Comparison of ENCODE assay signal across 8 mouse cellular contexts in genomic region chr7:112697162-112697841, GRCm38 (mm10). TPM values are rescaled to one million over a fixed set of nuclear protein-coding genes. Genes with fewer than 3 reads are reported as not detected.
DNase-seq lines count a peak whose midpoint lies in the region; ATAC-seq and TF ChIP-seq lines count a peak whose summit lies in the region.

No protein-coding gene starts in this region.

- no peak for TF ChIP-seq CTCF in heart, postnatal 0 days (IDR thresholded peaks at IDR 0.05; ENCODE audit: low read depth)

- no peaks in the 10 kb centered on the region for H3K27me3 ChIP-seq in heart, postnatal 0 days (ENCODE audit: control insufficient read depth, insufficient read depth, low read length)
- no peaks in the 10 kb centered on the region for H3K27me3 ChIP-seq in midbrain, embryonic 10.5 days (ENCODE audit: low read depth, poor library complexity, severe bottlenecking)

- H3K9ac ChIP-seq in heart, postnatal 0 days (replicated peaks; ENCODE audit: low read depth, low read length): 0 out of 2 replicates have a peak overlapping the region, but pooled peaks have one; percentile 28

- 21% methylated on average over 10 of the region's 10 CpGs for WGBS in heart, postnatal 0 days
- 8% methylated on average over 10 of the region's 10 CpGs for WGBS in midbrain, embryonic 10.5 days

- peak; percentile 75 for ATAC-seq in heart, postnatal 0 days (ENCODE audit: insufficient read depth, low read depth)

- peaks cover 58% of the 10 kb centered on the region for H3K4me1 ChIP-seq in heart, postnatal 0 days (ENCODE audit: control insufficient read depth, insufficient read depth)
- H3K4me1 ChIP-seq in midbrain, embryonic 10.5 days: peaks cover 82% of the 10 kb centered on the region

- no peak overlapping the region for H3K4me3 ChIP-seq in heart, postnatal 0 days (ENCODE audit: low read depth, low read length)
- peak overlapping the region; percentile 14; the same call in 1 of the 2 replicates for H3K4me3 ChIP-seq in midbrain, embryonic 10.5 days

- DNase-seq in ovary, adult 18-20 months (ENCODE audit: low spot score): peak; percentile 49
- no peak for DNase-seq in ovary, postnatal 10 days (ENCODE audit: low spot score)
- DNase-seq in fibroblast of lung, adult 2 months (ENCODE audit: low read depth): peak; percentile 82
- DNase-seq in heart, postnatal 0 days (ENCODE audit: low spot score): peak; percentile 84
- peak; percentile 74 for DNase-seq in kidney, postnatal 14 days
- no peak for DNase-seq in midbrain, embryonic 10.5 days (ENCODE audit: low spot score)
- no peak for DNase-seq in spleen, adult 18-20 months
- no peak for DNase-seq in cerebellum, adult 18-20 months

- H3K9me3 ChIP-seq in heart, postnatal 0 days (replicated peaks; ENCODE audit: control insufficient read depth, low read length): no peaks in the 10 kb centered on the region
- no peaks in the 10 kb centered on the region for H3K9me3 ChIP-seq in midbrain, embryonic 10.5 days (replicated peaks)

- H3K4me2 ChIP-seq in heart, postnatal 0 days (ENCODE audit: low read depth, low read length): peak overlapping the region; percentile 46

- H3K27ac ChIP-seq in heart, postnatal 0 days (ENCODE audit: low read depth): peak overlapping the region; percentile 91
- peak overlapping the region; percentile 72 for H3K27ac ChIP-seq in midbrain, embryonic 10.5 days (replicated peaks)

- TF ChIP-seq EP300 in heart, postnatal 0 days (IDR thresholded peaks at IDR 0.05; ENCODE audit: low read depth): no peak

- no peaks in the 10 kb centered on the region for H3K36me3 ChIP-seq in heart, postnatal 0 days (replicated peaks; ENCODE audit: control insufficient read depth, insufficient read depth, low read length)
- H3K36me3 ChIP-seq in midbrain, embryonic 10.5 days: no peaks in the 10 kb centered on the region

RNA-seq across cellular contexts. Expression of gene Tead1, which starts 18.2 kb away (rescaled TPM):
- 63.9 and 87.9 TPM in 2 replicates for total RNA-seq in heart, postnatal 0 days (2014; rRNA removed; ENCODE audit: low replicate concordance)
- polyA plus RNA-seq in heart, postnatal 0 days (2015; fragmentation: Nextera tagmentation; extraction: Ambion mirVana): 19.0 and 20.8 TPM in 2 replicates
- polyA plus RNA-seq in midbrain, embryonic 10.5 days (2016; fragmentation: Nextera tagmentation; extraction: Ambion mirVana): 17.1 and 17.6 TPM in 2 replicates

Comparison
In these comparisons a context has a peak if more than half of its experiments do, and no peak if none do; other contexts are left out.
1. DNase-seq: peak in ovary, adult 18-20 months (single experiment), fibroblast of lung, adult 2 months (single experiment), heart, postnatal 0 days (single experiment) and kidney, postnatal 14 days (single experiment); none in ovary, postnatal 10 days (single experiment), midbrain, embryonic 10.5 days (single experiment), spleen, adult 18-20 months (0 of 2) and cerebellum, adult 18-20 months (0 of 2).